Mouse (Mus musculus): ENCODE data around the gene Tas2r130. TPM values are rescaled to one million over a fixed set of nuclear protein-coding genes. Genes with fewer than 3 reads are reported as not detected.
"Not testable (repeated sequence)": the region's sequence is repeated elsewhere in the genome, so short reads cannot be mapped to it uniquely, and the experiment has no call there.

Tas2r130 gene
- not detected for total RNA-seq (2021)
- long read RNA-seq, experiment 1, result 0 reads
- long read RNA-seq, experiment 2, result 0 reads

DNA sequence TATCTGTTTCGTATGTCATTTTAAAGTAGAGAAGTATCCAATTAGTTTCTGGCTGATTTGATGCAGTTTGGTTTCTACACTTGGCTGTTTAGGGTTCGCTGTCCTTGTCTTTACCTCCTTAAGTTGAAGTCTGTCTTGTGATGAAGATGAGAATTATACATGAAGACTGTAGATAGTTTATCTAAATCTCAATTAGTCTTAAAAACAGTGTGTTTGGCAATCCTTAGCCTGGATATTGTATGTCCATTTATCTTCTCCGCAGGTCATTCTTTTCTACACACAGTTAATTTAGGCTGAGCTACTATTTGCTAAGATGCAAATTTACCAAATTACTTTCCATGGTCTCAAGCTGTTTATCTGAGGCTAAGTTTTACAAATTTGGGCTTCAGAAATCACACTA, at the start of gene Tas2r130:
Gene Tas2r130, minus strand, starts transcription at position 101 of the 400 bp plus-strand sequence.
- no peak for DNase-seq

DNA sequence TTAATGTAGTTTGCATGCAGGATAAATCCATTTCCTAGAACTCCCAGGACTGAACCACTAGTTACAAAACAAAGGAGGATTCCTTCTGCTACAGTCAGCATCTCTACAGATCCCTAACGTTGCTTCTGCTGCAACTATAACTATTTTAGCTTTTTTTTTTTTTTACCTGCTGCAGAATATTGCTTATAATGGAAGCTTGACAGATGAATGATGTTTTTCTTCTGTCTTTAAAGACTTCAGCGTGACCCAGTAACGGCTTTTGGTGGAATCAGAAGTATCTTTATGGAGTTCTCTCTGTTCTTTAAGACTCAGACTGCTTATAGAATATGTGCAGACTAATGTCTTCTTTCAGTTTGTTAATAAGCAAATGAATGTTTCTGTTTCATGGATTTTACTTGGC, 48.1 kb upstream of the Tas2r130 start, which contains the start of gene Tas2r106:
Gene Tas2r106, minus strand, starts transcription at position 101 of the 400 bp plus-strand sequence.
- no peak for DNase-seq

DNA sequence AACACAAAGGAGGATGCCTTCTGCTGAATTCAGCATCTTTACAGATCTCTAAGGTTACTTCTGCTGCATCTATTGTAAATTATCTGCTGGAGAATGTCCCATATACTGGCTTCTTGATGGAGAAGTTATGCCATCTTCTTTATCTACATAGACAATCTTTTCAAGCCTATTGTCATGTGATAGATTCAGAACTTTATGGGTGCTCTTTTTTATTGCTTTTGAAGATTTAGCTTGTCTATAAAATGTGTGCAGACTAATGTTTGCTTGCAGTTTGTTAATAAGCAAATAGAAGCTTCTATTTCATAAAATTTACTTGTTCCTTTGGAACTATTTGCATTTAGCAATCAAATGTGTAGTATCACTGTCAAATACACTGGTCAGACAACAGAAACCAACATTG, 29.3 kb upstream of the Tas2r130 start, which contains the start of gene Tas2r107:
Gene Tas2r107, minus strand, starts transcription at position 101 of the 400 bp plus-strand sequence.
- no peak for DNase-seq

DNA sequence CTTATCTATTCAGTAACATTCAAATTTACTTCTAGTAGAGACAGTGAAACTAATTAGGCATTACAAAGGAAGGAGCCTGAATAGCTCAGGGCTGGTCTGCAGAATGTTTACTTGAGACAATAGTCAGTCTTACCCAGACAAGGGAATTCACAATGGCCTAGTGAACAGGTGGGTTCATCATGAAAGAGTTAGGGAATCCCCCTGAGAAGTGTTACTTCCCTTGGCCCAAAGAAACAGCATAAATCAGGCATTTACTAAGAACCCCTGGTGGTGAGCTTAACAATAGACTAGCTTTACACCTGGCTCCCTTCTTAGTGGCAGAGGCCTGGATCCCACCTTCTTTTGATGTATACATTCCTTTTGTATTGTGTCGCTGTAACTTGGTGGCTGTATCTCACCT, 20.8 kb downstream of the Tas2r130 start:
- not testable (repeated sequence) for DNase-seq

DNA sequence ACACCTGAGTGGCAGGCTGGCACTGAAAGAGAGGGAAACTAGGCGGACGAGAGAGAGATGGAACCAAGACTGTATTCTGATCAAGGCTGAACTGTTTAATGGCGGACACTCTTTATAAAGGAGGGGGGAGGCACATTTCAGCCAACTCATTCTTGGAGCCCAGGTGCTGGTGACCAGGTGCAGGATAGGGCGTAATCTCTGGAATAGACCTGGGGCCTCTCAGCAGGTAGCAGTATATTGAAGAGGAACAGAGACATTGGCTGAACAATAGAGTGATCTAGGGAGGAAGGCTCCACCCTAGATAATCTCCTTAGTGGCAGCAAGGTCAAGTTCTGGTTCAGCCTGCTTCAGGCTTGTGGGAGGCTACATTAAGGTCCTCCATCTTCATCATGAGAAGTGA, 25.9 kb downstream of the Tas2r130 start:
- no peak for DNase-seq

Other genes starting within 250 kb of the Tas2r130 start
- gene Ybx3, start 242.4 kb downstream of the Tas2r130 start, total RNA-seq (2021), result 100 to 1,000 TPM; 209 to 231 TPM
- gene 5430401F13Rik, start 144.5 kb downstream of the Tas2r130 start, total RNA-seq (2021), result not detected
- not detected for gene Gm6619, start 144.5 kb downstream of the Tas2r130 start, total RNA-seq (2021)
- gene Tas2r107, start 29.2 kb upstream of the Tas2r130 start, total RNA-seq (2021), result not detected
- not detected for gene Tas2r106, start 48.0 kb upstream of the Tas2r130 start, total RNA-seq (2021)
- not detected for gene Tas2r104, start 54.8 kb upstream of the Tas2r130 start, total RNA-seq (2021)
- gene Tas2r105, start 56.6 kb upstream of the Tas2r130 start, total RNA-seq (2021), result not detected
- gene Tas2r114, start 59.2 kb upstream of the Tas2r130 start, total RNA-seq (2021), result not detected

Data from heart, adult 18-20 months (tissue).